Mouse (Mus musculus) regulatory T cell (primary cell): ENCODE measurements at regions not wholly inside any gene's neighbourhood (a gene's known extent, or its start where the extent isn't known, plus 50 kb on each side); places are given as distances from the start of the nearest gene placed in this dataset.

Source experiments
- in situ Hi-C: fragments of 300-600 bp; cut with MboI, MseI; formaldehyde crosslinking; loops from one replicate; pipeline ENCODE4 v1.15.1; 2025; ENCODE audit warnings: high pct_unique_total_duplicates

DNA sequence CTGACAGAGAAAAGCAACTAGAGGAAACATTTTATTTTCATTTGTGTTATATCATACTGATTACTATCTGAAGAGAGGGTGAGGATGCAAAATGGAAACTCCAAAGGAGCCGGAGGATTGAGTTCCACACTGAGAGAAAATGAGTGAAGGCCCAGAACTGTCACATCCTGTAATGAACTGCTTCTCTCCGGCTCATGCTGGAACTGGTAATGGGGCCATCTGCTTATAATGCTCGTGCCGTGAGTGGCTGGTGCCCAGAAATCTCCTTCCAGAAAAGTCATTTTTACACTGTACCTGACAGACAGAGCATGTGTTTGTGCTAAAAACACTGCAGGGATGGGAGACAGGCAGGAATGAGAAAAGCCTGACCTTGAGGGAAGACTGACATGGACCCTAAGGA, 483.5 kb upstream of the Pkdcc start:
- in situ Hi-C loops: no loop called here

DNA sequence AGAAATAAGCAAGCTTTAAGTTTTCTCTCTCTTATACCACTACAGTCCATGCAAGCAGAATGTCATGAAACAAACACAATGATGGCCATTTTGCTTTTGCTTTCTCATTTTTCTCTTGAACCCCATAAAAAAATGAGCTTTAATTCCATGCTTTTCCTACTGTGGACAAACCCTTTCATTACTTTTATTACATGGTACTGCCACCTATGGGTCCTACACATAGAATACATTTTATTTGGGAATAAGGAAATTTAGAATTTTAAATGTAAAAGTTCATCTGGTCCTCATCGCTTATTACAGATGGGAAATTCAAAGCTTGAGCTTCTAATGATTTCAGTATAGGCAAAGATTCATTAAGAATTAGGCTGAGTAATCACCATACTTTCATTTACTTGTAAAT, 472.6 kb upstream of the Pkdcc start:
- in situ Hi-C loops: no loop called here

DNA sequence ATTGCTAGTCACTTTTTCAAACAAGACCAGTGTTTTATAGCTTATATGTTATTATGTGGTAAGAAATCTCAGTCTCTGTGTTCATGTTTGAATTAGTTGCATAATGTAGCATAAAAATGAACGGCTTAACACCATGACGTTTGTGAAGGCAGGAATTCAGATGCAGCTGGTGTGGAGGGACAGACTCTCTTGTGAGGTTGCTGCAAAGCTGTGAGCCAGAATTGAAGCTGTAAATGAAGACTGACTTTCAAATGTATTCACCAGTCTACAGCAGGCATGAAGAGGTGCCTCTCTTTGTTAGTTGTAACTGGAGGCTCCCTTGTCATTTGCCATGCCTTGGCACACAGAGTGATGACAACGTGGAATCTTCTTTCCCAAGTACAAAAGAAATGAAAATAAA, 457.7 kb upstream of the Pkdcc start:
- in situ Hi-C loops: no loop called here

DNA sequence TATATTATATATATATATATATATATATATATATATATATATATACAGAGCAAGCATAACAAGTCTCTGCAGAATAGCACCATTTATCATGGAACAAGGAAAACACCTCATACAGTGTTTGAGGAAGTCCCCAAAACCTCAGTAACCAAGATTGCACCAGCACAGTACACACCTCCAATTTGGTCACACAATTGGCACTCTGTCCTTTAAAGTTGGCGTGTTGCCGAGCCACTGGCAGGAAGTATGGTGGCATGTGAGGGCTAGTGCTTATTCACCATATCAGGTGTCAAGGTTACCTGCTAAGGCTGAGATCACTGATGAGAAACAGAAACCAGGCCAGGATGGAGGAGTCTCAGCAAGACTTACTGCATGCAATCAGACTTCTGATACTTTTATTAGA, 436.0 kb upstream of the Pkdcc start:
- in situ Hi-C loops: no loop called here

DNA sequence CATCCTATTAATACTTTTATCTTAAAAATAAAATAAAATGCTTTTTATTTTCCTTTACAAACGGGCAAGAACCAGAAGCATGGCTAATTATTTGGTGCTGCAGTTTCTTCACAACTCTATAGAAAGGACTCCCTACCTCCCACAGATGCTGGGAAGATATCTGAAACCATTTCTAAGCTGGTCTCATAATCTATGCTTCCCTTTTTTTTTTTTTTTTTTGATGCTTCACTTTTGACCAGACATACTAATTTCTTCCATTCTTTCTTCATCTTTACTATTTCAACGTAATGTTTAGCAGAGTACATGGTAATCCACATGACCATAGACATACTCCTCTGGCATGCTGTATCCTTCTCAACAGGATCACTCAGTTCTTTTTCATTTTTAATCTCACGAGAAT, 393.0 kb upstream of the Pkdcc start:
- in situ Hi-C loops: no loop called here

DNA sequence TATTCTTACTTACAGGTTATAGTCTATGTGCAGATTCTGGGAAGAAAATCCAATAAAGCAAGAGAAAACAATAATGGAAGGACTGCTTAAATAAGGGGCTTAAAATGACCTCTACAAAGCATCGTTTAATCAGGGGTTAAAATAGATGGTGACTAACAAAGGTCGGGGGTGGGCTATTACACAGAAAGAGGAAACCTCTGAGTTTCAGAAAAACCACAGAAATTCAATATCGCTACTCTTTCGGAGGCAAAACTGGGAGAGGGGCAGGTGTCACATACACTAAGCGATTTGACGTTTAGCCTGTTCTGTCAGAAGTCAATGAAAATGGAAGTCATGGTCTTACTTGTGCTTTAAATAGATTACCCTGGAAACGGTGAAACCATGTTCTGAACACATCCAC, 391.0 kb upstream of the Pkdcc start:
- in situ Hi-C loops: no loop called here

DNA sequence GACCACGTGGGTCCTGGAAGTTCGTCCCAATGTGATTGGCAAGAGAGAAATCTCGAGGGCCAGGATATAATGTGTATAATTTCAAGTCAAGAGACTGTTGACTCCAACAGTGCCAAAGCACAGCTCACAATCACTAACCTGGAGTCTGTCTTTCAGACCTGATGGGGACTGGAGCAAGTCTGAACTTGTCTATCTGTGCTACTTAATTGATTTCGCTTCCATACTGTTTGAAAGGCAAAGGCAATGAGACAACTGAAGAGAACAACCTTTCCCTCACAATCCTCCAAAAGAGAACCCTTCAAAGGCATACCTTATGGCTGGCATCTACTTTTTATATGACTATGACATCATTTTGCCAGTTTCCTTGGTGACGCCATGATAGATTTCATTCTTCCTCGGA, 390.5 kb upstream of the Pkdcc start:
- in situ Hi-C loops: no loop called here

DNA sequence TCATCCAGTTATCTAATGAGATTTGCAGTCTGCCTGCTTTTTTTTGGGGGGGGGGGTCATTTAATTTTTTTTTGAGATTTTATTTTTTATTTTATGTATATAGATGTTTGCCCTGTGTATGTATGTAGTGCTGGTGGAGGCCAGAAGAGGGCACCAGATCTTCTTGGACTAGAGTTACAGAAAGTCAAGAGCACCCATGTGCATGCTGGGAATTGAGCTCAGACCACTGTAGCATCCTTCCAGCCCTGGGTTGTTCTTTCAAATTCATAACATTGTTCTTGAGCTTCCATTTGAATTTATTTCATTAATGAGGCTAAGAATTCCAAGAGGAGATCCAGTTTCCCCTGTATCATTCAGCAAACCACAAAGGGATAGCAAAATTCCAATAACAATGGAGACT, 387.9 kb upstream of the Pkdcc start:
- in situ Hi-C loops: no loop called here

DNA sequence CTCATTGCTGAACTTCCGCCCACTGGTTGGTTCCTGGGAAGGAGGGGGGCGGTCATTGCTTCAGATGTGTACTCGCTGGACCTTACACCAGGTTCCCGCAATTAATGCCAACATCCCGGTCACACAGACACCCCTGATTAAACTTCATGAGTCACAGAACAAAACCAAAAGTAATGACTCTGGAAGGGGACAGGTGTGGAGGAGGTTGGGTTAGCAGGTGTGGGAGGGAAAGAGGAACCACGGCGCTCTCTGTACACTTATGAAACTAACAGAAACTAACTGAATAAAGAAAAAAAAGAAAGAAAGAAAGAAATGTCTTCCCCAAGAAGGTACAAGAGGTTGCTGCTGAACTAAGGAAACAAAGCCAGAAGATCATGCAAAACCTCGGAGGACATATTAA, 387.3 kb upstream of the Pkdcc start:
- in situ Hi-C loops: no loop called here

DNA sequence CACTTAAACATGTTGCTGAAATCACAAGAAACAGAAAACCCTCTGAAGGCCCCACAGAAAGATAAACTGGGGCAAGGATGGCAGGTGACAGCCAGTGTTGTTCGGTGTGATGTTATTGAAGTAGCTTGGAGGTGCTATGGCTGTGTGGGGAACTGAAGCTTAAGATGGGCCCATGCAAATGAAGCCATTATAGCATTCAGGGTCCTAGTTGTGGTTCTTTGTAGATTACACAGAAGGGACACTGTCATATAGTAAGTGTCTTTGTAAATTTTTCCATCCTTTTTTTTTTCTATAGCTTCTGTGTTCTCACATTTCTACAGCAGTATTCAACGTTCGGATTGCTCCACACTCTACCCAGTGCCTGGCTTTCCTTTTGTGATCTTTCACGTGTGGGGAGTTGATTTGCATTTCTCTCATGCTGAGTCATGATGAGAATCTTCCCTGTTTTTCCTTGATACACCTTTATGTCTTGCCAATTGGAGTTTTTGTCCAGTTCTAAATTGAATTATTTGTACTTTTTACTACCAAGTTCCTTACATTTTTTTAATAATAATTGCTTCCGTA, 386.6 kb upstream of the Pkdcc start:
- in situ Hi-C loops: no loop called here

DNA sequence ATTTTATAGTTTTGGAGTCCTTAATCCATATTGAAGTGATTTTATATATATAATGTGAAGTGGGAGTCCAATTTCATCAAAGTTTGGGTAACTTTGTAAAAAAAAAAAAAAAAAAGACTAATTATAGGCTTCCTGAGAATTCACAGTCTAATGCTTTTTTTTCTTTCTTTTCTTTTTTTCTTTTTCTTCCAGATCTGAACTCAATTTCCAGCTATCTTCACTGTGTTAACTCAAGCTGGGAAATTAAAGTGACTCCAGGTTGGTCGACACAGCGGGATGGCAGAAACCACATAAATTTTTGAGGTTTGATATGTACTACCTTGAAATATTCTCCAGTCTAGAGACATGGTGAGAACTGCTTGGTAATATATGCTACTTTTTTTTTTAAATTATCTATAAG, 385.7 kb upstream of the Pkdcc start:
- in situ Hi-C loops: no loop called here

DNA sequence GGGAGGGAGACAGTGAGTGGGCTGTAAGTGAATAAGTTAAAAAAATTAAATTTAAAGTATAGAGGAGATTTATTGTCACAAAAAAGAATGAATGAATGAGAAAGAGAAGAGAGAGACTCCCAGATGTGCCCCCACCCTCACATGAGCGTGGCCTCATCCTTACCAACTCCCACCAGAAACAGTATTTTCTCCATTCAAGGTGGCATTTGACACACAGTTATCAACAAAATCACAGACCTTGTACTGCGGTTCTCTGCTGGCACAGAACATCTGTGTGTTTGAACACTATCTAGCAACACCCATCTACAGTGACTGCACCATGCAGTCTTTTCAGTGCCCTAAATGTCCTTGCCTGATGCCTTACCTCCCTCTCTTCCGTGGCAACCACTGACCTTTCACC, 380.9 kb upstream of the Pkdcc start:
- in situ Hi-C loops: no loop called here

DNA sequence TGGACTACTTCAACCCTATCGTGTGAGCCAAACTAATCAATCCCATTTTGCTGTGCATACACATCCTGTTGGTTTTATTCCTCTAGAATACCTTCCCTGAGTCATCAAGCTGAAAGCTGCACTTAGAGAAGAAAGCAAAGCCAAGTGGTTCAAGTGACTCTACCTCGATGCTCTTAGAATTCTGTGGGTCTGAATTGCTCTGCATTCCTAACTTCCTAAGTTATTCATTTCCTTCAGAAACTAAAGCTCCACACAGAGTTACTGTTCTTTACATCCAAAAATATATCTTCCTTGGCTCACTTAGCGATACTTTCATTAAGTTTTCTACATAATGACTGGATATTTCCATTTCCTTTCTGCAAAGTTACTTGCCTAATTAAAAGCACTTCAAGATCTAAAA, 379.0 kb upstream of the Pkdcc start:
- in situ Hi-C loops: no loop called here

DNA sequence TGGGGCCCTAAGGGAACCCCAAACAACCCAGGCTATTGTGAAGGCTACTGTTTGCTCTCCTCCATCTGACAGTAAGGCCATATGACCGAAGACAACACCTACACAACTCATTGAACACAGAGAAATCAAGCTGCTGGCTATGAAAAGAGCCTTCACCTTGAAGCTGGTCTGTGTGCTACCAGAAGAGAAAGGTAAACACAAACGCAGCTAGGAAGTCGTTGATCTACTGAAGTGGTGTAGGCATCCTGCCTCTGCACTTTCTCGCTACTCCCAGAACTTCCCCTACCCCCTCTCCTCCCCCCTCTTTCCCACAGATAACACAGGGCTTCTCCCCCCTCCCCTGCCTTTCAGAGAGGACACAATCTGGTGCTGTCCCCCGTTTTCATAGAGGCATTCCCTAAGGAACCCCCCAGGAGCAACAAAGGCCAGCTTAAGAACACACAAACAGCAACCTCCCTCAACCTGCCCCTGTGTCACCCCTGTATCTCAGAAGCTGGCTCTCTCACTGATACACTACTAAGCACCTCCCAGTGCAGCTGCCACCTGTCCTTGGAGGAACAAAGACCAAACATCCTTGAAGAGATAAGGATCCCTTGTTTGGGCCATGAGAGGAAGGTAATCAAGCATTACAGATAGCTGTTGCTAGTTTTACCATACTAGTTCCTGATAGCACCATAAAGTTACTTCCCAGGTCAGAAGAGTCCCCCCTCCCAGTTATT, 368.2 kb upstream of the Pkdcc start:
- in situ Hi-C loops: no loop called here

DNA sequence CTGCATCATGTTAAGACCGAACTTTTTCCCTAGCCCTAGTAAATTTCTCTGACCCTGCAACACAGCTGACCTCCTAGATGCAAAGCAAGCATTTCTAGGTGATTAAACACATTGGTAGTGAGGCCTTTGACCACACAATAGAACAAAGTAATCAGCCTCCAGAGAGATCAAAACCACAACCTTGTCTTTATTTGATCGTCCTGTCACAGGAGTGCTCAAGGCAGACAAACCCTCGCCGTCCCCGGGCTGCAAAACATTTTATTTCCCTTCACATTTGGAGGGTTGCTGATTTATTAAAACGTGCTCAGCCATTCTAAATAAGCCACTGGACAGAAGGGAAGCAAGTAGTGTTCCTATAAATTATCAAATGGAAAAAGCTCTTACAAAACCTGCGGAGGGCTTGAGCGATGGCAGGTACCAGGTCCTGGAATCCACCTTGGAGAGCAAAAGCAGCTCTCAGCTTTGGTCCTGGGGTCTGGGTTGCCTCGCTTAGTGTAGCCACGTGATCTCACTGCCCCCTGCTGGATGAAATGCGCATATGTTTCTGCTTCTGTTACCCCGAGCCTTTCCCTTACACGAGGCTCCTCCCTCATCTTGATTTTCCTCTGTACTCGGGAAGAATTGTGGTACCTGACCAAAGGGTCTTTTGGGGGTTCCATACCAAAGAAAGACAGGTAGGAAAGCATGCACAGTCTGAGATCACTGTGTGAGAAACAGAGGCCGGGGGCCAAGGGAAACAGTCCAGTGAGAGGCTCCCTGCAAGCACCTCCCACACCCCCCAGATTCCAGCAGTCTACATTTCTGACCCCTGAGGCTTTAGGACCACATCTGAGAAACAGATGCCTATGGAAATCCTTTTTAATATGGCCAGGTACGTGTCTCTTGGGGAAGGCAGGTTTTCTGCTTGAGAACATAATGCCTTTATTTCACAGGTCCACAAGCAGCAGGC, 357.6 kb upstream of the Pkdcc start:
- in situ Hi-C loops: loop anchor here (25.0 kb wide), 1 partner anchor 1670 kb away; no protein-coding TSS in a partner anchor

DNA sequence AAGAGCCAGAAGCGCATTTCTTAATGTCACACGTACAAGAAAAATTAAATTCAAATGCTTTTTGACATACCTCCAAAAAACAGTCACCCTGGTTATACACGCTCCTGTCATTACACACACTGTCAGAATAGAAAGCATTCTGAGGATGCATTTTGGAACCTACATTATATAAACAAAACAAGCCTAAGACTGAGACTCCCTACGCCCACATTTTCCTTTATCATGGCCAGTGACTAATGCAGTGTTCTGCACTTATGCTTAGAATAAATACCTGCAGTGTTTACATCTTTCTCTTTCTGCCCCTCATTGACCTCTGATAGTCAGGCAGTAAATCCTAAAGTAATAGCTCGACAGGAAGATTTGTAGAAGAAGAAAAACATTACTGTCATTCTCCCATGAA, 354.7 kb upstream of the Pkdcc start:
- in situ Hi-C loops: loop anchor here (25.0 kb wide), 1 partner anchor 1673 kb away; no protein-coding TSS in a partner anchor

DNA sequence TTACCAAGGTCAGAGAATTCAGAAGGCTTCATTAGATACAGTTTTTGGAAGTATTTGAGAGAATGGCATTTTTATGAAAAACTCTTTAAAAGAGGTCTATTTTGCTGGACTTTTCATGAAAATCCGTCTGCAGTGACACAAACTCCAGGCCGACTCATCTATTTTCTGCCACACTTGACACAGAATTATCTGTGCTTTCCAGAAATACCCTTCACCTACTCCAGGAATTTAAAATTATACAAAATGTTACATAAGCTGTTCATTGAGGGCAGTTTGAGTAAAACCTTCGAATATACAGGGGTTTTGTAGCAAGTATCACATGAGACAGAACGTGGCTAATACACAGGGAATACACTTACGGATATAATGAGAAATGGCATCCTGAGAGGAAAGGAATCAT, 354.1 kb upstream of the Pkdcc start:
- in situ Hi-C loops: loop anchor here (25.0 kb wide), 1 partner anchor 1674 kb away; no protein-coding TSS in a partner anchor

DNA sequence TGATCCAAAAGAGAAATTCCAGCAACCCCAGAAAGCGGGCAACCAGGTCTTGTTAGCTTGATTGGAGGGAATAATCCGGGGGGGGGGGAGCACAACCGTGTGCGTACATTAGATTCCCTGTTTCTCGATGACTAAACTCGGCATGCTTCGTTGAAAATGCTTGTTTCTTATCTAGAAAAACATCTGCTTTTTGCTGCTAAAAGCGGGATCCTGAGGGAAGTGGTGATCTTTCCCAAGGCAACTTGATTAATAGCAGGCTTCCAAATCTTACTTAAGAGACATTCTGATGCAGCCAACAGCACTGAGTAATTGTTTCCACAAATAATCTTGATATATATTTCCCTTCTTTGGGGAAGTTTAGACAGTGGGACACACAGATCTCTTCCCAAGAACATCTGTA, 338.0 kb upstream of the Pkdcc start:
- in situ Hi-C loops: no loop called here

DNA sequence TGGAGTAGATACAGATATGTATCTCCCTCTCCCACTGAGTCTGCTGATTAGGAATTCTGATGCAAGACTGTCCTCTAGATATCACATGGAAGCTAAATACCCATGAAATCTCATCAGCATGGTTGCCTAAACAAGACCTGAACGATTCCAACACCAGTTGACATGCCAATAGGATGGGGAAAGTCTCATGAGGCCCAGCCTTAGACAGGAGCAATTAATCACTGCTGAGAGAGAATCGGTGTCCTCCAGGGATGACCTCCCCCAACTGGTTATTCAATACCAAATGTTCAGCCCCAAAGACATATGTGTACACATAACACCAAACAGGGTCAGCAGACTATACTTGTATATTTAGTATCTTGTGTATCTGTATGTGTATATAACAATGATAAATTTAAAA, 314.5 kb upstream of the Pkdcc start:
- in situ Hi-C loops: no loop called here

DNA sequence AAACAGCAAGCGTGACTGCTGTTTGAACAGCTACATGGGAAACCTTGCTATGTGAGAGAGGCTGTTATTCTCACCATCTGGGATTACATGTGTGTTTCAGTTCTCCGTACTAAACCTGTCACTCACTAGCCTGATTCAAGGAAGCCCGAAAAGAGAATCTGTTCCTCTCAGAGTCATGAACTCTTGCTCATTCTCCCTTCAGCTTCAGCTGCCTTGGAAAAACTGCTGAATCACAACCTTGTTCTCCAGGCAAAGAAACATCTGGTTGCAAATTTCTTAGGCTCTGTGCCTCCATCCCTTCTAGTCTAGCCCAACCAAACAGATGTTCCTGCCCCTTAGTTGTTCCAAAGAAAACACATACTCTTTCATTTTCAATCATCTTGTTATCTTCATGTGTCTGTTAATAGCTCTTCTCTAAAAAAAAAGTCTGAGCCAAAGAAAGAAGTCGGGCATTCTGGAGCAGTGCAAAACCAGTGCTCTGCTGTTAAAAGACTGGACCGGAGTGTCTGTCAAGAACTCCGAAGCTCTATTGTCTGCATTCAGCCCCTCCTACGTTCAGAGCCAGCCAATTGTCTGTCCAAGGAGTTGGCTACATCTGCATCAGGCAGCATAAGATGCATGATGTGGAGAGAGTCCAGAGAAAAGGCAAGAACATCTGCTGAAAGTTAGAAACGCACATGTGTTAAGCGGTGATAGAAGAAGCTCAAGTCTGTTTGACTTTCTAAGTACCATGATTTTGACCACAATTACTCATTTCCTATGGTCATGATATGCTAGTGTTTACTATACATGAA, 313.8 kb upstream of the Pkdcc start:
- in situ Hi-C loops: no loop called here

DNA sequence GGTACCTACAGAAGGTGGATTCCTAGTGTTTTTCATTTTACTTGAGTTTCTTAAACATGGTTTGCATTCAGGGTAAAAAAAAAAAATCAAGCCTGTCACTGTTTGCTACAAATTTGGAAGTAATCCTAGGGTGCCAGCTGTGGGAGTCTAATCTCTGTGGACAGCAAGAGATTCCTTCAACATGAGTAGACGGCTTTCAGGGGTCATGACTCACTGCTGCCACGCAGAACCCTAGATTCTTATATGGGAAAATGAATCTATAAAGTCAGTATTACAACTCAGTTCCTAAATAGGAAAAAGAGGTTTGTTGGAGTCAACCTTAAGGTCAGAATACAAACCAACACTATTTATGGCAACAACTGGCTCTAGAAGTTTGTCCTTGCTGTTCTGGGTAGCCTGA, 310.1 kb upstream of the Pkdcc start:
- in situ Hi-C loops: no loop called here

DNA sequence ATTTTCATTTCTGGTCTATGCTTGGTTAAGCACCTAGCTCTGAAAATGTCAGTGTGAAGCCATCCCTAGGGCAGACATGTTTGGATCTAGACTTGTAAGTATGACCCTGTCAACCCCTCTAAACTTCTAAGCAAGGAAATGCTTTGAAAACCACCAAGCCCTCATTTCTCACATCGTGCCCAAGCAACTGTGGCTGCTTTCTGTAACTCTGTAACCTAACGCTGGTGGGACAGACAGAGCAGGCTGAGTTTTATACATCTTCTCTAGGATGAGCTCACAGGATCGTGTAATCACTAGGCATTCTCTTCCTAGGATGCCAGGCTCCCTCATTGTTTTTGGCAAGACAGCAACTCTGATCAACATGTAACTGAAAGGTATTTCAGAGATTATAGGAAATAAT, 309.6 kb upstream of the Pkdcc start:
- in situ Hi-C loops: no loop called here
